Mouse (Mus musculus): ENCODE data around the gene Napepld. TPM values are rescaled to one million over a fixed set of nuclear protein-coding genes. Genes with fewer than 3 reads are reported as not detected.
A peak's percentile ranks its signal among the peaks of the same experiment; 100 is the strongest.

Gene Napepld
- polyA plus RNA-seq, 1 experiment from 2014 or later = 3.5 TPM

DNA sequence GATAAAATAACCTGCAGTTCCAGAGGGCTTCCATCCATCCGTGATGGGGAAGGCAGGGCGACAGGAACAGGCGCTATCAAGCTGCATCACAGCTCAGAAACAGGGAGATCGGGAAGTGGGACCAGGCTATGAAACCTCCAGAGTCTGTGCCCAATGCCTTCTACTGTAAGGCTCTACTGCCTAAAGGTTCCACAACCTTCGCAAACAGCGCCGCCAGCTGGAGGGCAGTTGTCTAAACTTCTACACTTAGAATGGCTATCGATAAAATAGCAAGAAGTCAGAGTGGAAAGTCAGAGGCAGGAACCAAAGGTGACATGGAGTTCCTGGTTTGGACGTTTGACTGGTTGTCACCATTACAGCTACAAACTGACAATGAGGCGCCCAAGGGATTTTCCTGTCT, 34.4 kb upstream of the Napepld start:
- no peak for ATAC-seq
- H3K27me3 ChIP-seq (replicated peaks; ENCODE audit: control insufficient read depth, insufficient read depth, low read length) = no peaks in the 10 kb centered on the region
- peaks cover 21% of the 10 kb centered on the region for H3K4me1 ChIP-seq (replicated peaks; ENCODE audit: control insufficient read depth, insufficient read depth, low read length)
- WGBS = 36% methylated on average over 10 of the region's 10 CpGs
- no peaks in the 10 kb centered on the region for H3K9me3 ChIP-seq (ENCODE audit: control insufficient read depth, low read length)
- H3K4me2 ChIP-seq (ENCODE audit: low read length) = 0 out of 2 replicates have a peak overlapping the region, but pooled peaks have one; percentile 21
- peaks cover 12% of the 10 kb centered on the region for H3K36me3 ChIP-seq (ENCODE audit: control insufficient read depth, insufficient read depth)
- H3K9ac ChIP-seq (replicated peaks; ENCODE audit: low read depth, low read length) = no peak overlapping the region
- H3K27ac ChIP-seq (ENCODE audit: low read length) = no peak overlapping the region
- H3K4me3 ChIP-seq (replicated peaks; ENCODE audit: low read length) = no peak overlapping the region

DNA sequence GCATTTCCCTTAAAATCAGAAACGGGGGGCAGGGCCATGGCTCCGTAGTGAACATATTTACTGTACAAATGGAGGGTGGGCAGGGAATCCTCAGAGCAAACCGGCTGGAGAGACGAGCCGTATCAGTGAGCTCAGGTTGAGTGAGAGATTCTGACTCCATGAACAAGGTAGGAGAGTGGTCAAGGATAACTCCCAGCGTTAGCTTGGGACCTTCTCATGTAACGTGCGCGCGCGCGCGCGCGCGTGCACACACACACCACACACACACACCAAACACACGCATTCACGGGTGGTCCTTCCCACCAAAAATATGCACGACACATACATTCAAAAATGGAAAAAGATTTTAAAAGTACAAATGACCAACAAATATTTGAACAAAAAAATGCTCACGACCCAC, 33.9 kb upstream of the Napepld start:
- Histone ChIP-seq H3K27me3 (replicated peaks; ENCODE audit: control insufficient read depth, insufficient read depth, low read length) (no peaks in the 10 kb centered on the region), H3K9ac (replicated peaks; ENCODE audit: low read depth, low read length) (no peak overlapping the region), H3K36me3 (ENCODE audit: control insufficient read depth, insufficient read depth) (peaks cover 9% of the 10 kb centered on the region), H3K4me3 (replicated peaks; ENCODE audit: low read length) (no peak overlapping the region), H3K9me3 (ENCODE audit: control insufficient read depth, low read length) (no peaks in the 10 kb centered on the region), H3K4me1 (replicated peaks; ENCODE audit: control insufficient read depth, insufficient read depth, low read length) (peaks cover 21% of the 10 kb centered on the region), H3K4me2 (ENCODE audit: low read length) (no peak overlapping the region), H3K27ac (ENCODE audit: low read length) (no peak overlapping the region)
- ATAC-seq = no peak
- 86% methylated on average over 20 of the region's 20 CpGs for WGBS

DNA sequence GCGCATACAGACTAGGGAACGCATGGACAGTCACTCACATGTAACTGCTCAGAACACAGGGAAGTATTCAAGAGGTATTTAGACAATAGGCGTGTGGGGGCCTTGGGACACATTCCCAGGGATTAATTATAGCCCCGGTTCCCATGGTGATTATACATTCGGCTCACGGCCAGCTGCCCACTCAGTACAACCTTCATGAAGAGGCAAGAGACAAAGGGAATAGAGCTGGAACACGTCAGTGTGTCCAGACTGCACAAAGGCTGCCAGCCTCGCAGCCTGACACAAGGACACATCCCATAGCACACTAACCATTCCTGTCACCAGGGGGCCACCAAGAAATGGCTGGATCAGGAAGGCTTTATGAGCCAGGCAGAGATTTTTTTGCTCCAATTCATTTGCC, 31.7 kb upstream of the Napepld start:
- no peaks in the 10 kb centered on the region for H3K9me3 ChIP-seq (ENCODE audit: control insufficient read depth, low read length)
- WGBS = 4% methylated on average over 8 of the region's 8 CpGs
- H3K4me3 ChIP-seq (replicated peaks; ENCODE audit: low read length) = no peak overlapping the region
- H3K9ac ChIP-seq (replicated peaks; ENCODE audit: low read depth, low read length) = 0 out of 2 replicates have a peak overlapping the region, but pooled peaks have one; percentile 5
- H3K27me3 ChIP-seq (replicated peaks; ENCODE audit: control insufficient read depth, insufficient read depth, low read length) = no peaks in the 10 kb centered on the region
- peak overlapping the region; percentile 75 for H3K27ac ChIP-seq (ENCODE audit: low read length)
- peaks cover 14% of the 10 kb centered on the region for H3K4me1 ChIP-seq (replicated peaks; ENCODE audit: control insufficient read depth, insufficient read depth, low read length)
- H3K4me2 ChIP-seq (ENCODE audit: low read length) = no peak overlapping the region
- H3K36me3 ChIP-seq (ENCODE audit: control insufficient read depth, insufficient read depth) = no peaks in the 10 kb centered on the region
- peak; percentile 82 for ATAC-seq

DNA sequence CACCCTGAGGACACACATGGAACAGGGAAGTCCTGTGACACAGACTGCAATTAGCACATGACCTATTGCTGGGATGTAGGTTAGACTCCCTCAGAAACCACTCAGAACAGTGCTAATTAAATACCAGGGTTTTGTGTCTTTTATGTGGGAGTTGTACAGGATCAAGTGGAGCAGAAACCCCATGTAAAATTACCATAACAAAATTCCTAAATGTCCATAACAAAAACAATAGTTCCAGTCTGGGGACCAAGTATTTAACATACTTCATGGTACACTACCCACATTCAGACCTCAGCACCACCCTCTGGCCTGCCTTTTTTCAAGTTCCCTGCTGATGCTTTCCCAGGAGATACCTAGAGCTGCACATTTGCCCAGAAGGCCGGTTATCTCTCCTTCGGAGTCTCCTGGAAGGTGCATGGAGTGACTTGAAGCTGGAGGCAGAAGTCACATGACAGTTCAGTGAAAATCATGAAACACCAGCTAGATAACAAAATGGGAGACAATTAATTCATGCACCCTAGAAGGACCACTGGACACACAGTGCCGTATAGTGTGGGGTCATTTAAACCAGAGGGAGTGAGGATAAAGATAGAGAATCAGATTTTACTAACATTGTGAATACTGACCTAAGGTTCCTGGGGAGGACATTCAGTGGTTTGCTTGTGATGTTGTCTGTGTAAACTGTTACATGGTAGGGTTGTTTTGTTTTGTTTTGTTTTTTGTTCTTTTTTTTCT, 31.1 kb upstream of the Napepld start:
- 8% methylated on average over 3 of the region's 3 CpGs for WGBS
- H3K9ac ChIP-seq (replicated peaks; ENCODE audit: low read depth, low read length) = no peak overlapping the region

DNA sequence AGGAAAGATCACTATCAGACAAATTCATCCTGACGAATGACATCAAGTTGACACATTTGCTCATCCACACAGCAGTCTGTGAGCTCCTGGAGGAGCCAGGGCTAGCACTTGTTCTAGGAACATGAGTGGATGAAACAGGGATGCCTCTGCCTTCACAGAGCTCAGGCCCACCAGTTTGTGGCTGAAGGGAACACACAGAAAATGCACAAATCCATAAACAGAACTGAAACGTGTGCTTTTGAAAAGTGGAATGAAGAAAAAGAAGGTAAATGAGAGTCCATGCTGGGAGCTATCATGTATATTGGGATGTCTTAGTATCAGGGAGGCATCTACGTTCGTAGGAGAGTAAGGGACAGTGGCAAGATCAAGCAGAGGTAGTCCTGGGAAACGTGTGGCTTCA, 27.9 kb upstream of the Napepld start:
- H3K4me1 ChIP-seq (replicated peaks; ENCODE audit: control insufficient read depth, insufficient read depth, low read length) = peaks cover 14% of the 10 kb centered on the region

More for the DNA sequence above, 31.1 kb upstream of the Napepld start:
- peak; percentile 41 for ATAC-seq
- H3K9me3 ChIP-seq (ENCODE audit: control insufficient read depth, low read length) = no peaks in the 10 kb centered on the region
- peak overlapping the region; percentile 75 for H3K27ac ChIP-seq (ENCODE audit: low read length)
- H3K36me3 ChIP-seq (ENCODE audit: control insufficient read depth, insufficient read depth) = no peaks in the 10 kb centered on the region
- H3K4me3 ChIP-seq (replicated peaks; ENCODE audit: low read length) = no peak overlapping the region
- no peaks in the 10 kb centered on the region for H3K27me3 ChIP-seq (replicated peaks; ENCODE audit: control insufficient read depth, insufficient read depth, low read length)
- H3K4me2 ChIP-seq (ENCODE audit: low read length) = no peak overlapping the region
- H3K4me1 ChIP-seq (replicated peaks; ENCODE audit: control insufficient read depth, insufficient read depth, low read length) = peaks cover 10% of the 10 kb centered on the region

DNA sequence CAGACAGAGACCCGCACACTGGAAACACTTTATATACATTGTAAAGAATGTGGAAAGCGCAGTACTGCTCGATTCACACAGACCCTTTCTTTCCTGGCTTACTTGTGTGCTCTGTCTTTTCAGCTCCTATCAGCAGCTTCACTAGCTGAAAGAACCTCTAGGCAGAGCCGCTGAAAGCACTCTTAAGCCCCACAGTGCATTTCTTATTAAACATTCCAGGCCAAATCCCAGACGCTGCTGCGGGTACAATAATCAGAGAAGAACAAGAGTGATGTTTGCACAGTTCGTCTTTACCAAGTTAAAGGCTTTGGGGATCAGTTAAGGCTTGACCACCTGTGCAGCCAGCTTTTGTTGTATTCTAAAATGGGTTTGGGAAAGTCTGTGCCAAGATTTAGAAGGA, 23.7 kb upstream of the Napepld start:
- Histone ChIP-seq H3K36me3 (ENCODE audit: control insufficient read depth, insufficient read depth) (no peaks in the 10 kb centered on the region), H3K27me3 (replicated peaks; ENCODE audit: control insufficient read depth, insufficient read depth, low read length) (no peaks in the 10 kb centered on the region), H3K4me3 (replicated peaks; ENCODE audit: low read length) (no peak overlapping the region), H3K4me1 (replicated peaks; ENCODE audit: control insufficient read depth, insufficient read depth, low read length) (peaks cover 5% of the 10 kb centered on the region), H3K9me3 (ENCODE audit: control insufficient read depth, low read length) (no peaks in the 10 kb centered on the region), H3K27ac (ENCODE audit: low read length) (peak overlapping the region; percentile 64), H3K4me2 (ENCODE audit: low read length) (no peak overlapping the region), H3K9ac (replicated peaks; ENCODE audit: low read depth, low read length) (no peak overlapping the region)
- peak; percentile 80 for ATAC-seq
- WGBS = 6% methylated on average over 7 of the region's 7 CpGs

More for the DNA sequence above, 27.9 kb upstream of the Napepld start:
- Histone ChIP-seq H3K9me3 (ENCODE audit: control insufficient read depth, low read length) (no peaks in the 10 kb centered on the region), H3K27me3 (replicated peaks; ENCODE audit: control insufficient read depth, insufficient read depth, low read length) (no peaks in the 10 kb centered on the region), H3K36me3 (ENCODE audit: control insufficient read depth, insufficient read depth) (no peaks in the 10 kb centered on the region), H3K9ac (replicated peaks; ENCODE audit: low read depth, low read length) (no peak overlapping the region), H3K27ac (ENCODE audit: low read length) (no peak overlapping the region), H3K4me3 (replicated peaks; ENCODE audit: low read length) (no peak overlapping the region), H3K4me2 (ENCODE audit: low read length) (no peak overlapping the region)
- WGBS = 85% methylated on average over 5 of the region's 5 CpGs
- ATAC-seq = no peak

DNA sequence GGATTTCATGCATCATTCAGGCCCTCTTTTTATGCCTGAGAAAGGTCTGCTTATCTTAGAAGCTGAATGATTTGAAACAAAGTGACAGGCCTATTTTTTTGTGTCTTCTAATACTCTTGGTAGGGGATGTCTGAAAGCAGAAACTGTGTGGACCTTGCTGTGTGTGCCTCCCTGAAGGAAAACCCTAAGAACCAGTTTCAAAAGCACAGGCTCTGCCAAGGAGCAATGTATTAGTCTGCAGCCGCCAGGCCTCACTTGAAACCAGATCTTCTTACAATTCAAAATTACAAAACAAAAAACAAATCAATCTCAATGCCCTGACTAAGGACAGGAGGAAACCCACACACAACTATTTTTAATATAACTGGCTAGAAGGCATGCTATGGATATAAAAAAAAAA, 23.2 kb upstream of the Napepld start:
- no peaks in the 10 kb centered on the region for H3K36me3 ChIP-seq (ENCODE audit: control insufficient read depth, insufficient read depth)
- no peak overlapping the region for H3K4me3 ChIP-seq (replicated peaks; ENCODE audit: low read length)
- no peak overlapping the region for H3K9ac ChIP-seq (replicated peaks; ENCODE audit: low read depth, low read length)
- H3K4me2 ChIP-seq (ENCODE audit: low read length) = no peak overlapping the region
- peaks cover 5% of the 10 kb centered on the region for H3K4me1 ChIP-seq (replicated peaks; ENCODE audit: control insufficient read depth, insufficient read depth, low read length)
- peak; percentile 58 for ATAC-seq
- H3K27ac ChIP-seq (ENCODE audit: low read length) = peak overlapping the region; percentile 64
- no peaks in the 10 kb centered on the region for H3K9me3 ChIP-seq (ENCODE audit: control insufficient read depth, low read length)
- no peaks in the 10 kb centered on the region for H3K27me3 ChIP-seq (replicated peaks; ENCODE audit: control insufficient read depth, insufficient read depth, low read length)
- 9% methylated on average over 1 of the region's 1 CpGs for WGBS

DNA sequence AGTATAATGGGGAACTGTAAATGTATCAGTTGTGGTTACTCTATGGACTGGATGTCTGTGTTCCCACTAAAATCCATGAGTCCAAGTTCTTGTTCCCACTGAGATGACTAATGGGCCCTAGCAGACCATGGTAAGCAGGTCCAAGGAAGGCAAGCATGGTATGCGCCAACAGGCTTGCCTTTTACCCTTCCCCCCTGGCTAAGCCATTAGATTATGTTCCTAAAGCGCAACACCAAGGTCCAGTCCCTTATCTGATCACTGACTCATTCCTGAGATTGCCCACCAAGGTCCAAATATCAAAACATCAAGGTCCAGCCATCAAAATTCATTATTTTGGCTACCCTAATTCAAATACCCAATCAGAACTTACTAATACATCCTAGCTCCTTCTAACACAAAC, 18.0 kb upstream of the Napepld start:
- WGBS = 98% methylated on average over 2 of the region's 2 CpGs
- Histone ChIP-seq H3K4me2 (ENCODE audit: low read length) (no peak overlapping the region), H3K27me3 (replicated peaks; ENCODE audit: control insufficient read depth, insufficient read depth, low read length) (no peaks in the 10 kb centered on the region), H3K4me3 (replicated peaks; ENCODE audit: low read length) (no peak overlapping the region), H3K36me3 (ENCODE audit: control insufficient read depth, insufficient read depth) (no peaks in the 10 kb centered on the region), H3K9me3 (ENCODE audit: control insufficient read depth, low read length) (no peaks in the 10 kb centered on the region), H3K9ac (replicated peaks; ENCODE audit: low read depth, low read length) (no peak overlapping the region), H3K4me1 (replicated peaks; ENCODE audit: control insufficient read depth, insufficient read depth, low read length) (peaks cover 3% of the 10 kb centered on the region; the same call in 1 of the 2 replicates), H3K27ac (ENCODE audit: low read length) (no peak overlapping the region)
- no peak for ATAC-seq

GRCm38 (mm10) chr5:21718546-21718945, 17.4 kb upstream of the Napepld start:
- Histone ChIP-seq H3K4me2 (ENCODE audit: low read length) (no peak overlapping the region), H3K9ac (replicated peaks; ENCODE audit: low read depth, low read length) (no peak overlapping the region), H3K9me3 (ENCODE audit: control insufficient read depth, low read length) (no peaks in the 10 kb centered on the region), H3K27me3 (replicated peaks; ENCODE audit: control insufficient read depth, insufficient read depth, low read length) (no peaks in the 10 kb centered on the region), H3K4me1 (replicated peaks; ENCODE audit: control insufficient read depth, insufficient read depth, low read length) (peaks cover 3% of the 10 kb centered on the region; the same call in 1 of the 2 replicates), H3K27ac (ENCODE audit: low read length) (no peak overlapping the region), H3K36me3 (ENCODE audit: control insufficient read depth, insufficient read depth) (no peaks in the 10 kb centered on the region), H3K4me3 (replicated peaks; ENCODE audit: low read length) (no peak overlapping the region)
- 89% methylated on average over 5 of the region's 5 CpGs for WGBS
- no peak for ATAC-seq
